Mouse (Mus musculus): Measurements from ENCODE around the gene A930017K11Rik. TPM values are rescaled to one million over a fixed set of nuclear protein-coding genes. Genes with fewer than 3 reads are reported as not detected.

A930017K11Rik gene
- polyA plus RNA-seq, 1 experiment from 2014 or later, result 0.21 TPM

Other genes starting within 250 kb of the A930017K11Rik start
- 1.9 TPM in 2 replicates for gene Gng13, start 235.4 kb downstream of the A930017K11Rik start, polyA plus RNA-seq (2015; fragmentation: Nextera tagmentation; extraction: Ambion mirVana)
- gene Chtf18, start 225.1 kb downstream of the A930017K11Rik start, polyA plus RNA-seq (2015; fragmentation: Nextera tagmentation; extraction: Ambion mirVana), result 20.6 and 22.7 TPM in 2 replicates
- gene Rpusd1, start 224.9 kb downstream of the A930017K11Rik start, polyA plus RNA-seq (2015; fragmentation: Nextera tagmentation; extraction: Ambion mirVana), result 15.8 and 19.4 TPM in 2 replicates
- 0.05 TPM in 2 replicates for gene Mslnl, start 216.5 kb downstream of the A930017K11Rik start, polyA plus RNA-seq (2015; fragmentation: Nextera tagmentation; extraction: Ambion mirVana)
- gene Msln, start 198.2 kb downstream of the A930017K11Rik start, polyA plus RNA-seq (2015; fragmentation: Nextera tagmentation; extraction: Ambion mirVana), result 27.7 and 33.3 TPM in 2 replicates
- 33.6 and 34.6 TPM in 2 replicates for gene Narfl, start 178.8 kb downstream of the A930017K11Rik start, polyA plus RNA-seq (2015; fragmentation: Nextera tagmentation; extraction: Ambion mirVana)
- gene Haghl, start 166.9 kb downstream of the A930017K11Rik start, polyA plus RNA-seq (2015; fragmentation: Nextera tagmentation; extraction: Ambion mirVana), result 36.8 and 41.1 TPM in 2 replicates
- 0.16 and 0.27 TPM in 2 replicates for gene Ccdc78, start 166.0 kb downstream of the A930017K11Rik start, polyA plus RNA-seq (2015; fragmentation: Nextera tagmentation; extraction: Ambion mirVana)
- 111 and 112 TPM in 2 replicates for gene Fam173a, start 159.7 kb downstream of the A930017K11Rik start, polyA plus RNA-seq (2015; fragmentation: Nextera tagmentation; extraction: Ambion mirVana)
- not detected in 2 replicates for gene AC134908.4, start 156.9 kb downstream of the A930017K11Rik start, polyA plus RNA-seq (2015; fragmentation: Nextera tagmentation; extraction: Ambion mirVana)
- gene Metrn, start 155.4 kb downstream of the A930017K11Rik start, polyA plus RNA-seq (2015; fragmentation: Nextera tagmentation; extraction: Ambion mirVana), result 34.6 and 37.0 TPM in 2 replicates
- gene Fbxl16, start 143.5 kb downstream of the A930017K11Rik start, polyA plus RNA-seq (2015; fragmentation: Nextera tagmentation; extraction: Ambion mirVana), result 2.2 and 2.4 TPM in 2 replicates
- gene Wdr24, start 128.9 kb downstream of the A930017K11Rik start, polyA plus RNA-seq (2015; fragmentation: Nextera tagmentation; extraction: Ambion mirVana), result 23.4 and 25.5 TPM in 2 replicates
- 50.1 and 50.9 TPM in 2 replicates for gene Jmjd8, start 123.7 kb downstream of the A930017K11Rik start, polyA plus RNA-seq (2015; fragmentation: Nextera tagmentation; extraction: Ambion mirVana)
- 303 and 321 TPM in 2 replicates for gene Stub1, start 119.2 kb downstream of the A930017K11Rik start, polyA plus RNA-seq (2015; fragmentation: Nextera tagmentation; extraction: Ambion mirVana)
- gene Rhbdl1, start 115.3 kb downstream of the A930017K11Rik start, polyA plus RNA-seq (2015; fragmentation: Nextera tagmentation; extraction: Ambion mirVana), result 1.6 and 2.0 TPM in 2 replicates
- 1.4 and 2.3 TPM in 2 replicates for gene Gm20683, start 110.8 kb downstream of the A930017K11Rik start, polyA plus RNA-seq (2015; fragmentation: Nextera tagmentation; extraction: Ambion mirVana)
- gene Rhot2, start 107.7 kb downstream of the A930017K11Rik start, polyA plus RNA-seq (2015; fragmentation: Nextera tagmentation; extraction: Ambion mirVana), result 21.5 and 23.2 TPM in 2 replicates
- 11.3 and 11.9 TPM in 2 replicates for gene Wdr90, start 91.1 kb downstream of the A930017K11Rik start, polyA plus RNA-seq (2015; fragmentation: Nextera tagmentation; extraction: Ambion mirVana)
- 79.5 and 89.3 TPM in 2 replicates for gene Mcrip2, start 83.8 kb downstream of the A930017K11Rik start, polyA plus RNA-seq (2015; fragmentation: Nextera tagmentation; extraction: Ambion mirVana)
- gene Mettl26, start 77.5 kb downstream of the A930017K11Rik start, polyA plus RNA-seq (2015; fragmentation: Nextera tagmentation; extraction: Ambion mirVana), result 61.0 and 66.9 TPM in 2 replicates
- gene Wfikkn1, start 71.7 kb downstream of the A930017K11Rik start, polyA plus RNA-seq (2015; fragmentation: Nextera tagmentation; extraction: Ambion mirVana), result 0.16 and 0.55 TPM in 2 replicates
- 23.2 and 24.3 TPM in 2 replicates for gene Rab40c, start 32.8 kb downstream of the A930017K11Rik start, polyA plus RNA-seq (2015; fragmentation: Nextera tagmentation; extraction: Ambion mirVana)
- 57.8 and 59.7 TPM in 2 replicates for gene Pigq, start 7.6 kb downstream of the A930017K11Rik start, polyA plus RNA-seq (2015; fragmentation: Nextera tagmentation; extraction: Ambion mirVana)
- 0.73 TPM in 1 of 2 replicates, not detected in the other for gene Nhlrc4, start 7.6 kb downstream of the A930017K11Rik start, polyA plus RNA-seq (2015; fragmentation: Nextera tagmentation; extraction: Ambion mirVana)
- 22.3 and 24.5 TPM in 2 replicates for gene Capn15, start 33.2 kb upstream of the A930017K11Rik start, polyA plus RNA-seq (2015; fragmentation: Nextera tagmentation; extraction: Ambion mirVana)
- gene Rab11fip3, start 117.0 kb upstream of the A930017K11Rik start, polyA plus RNA-seq (2015; fragmentation: Nextera tagmentation; extraction: Ambion mirVana), result 13.0 and 18.0 TPM in 2 replicates
- gene Decr2, start 137.8 kb upstream of the A930017K11Rik start, polyA plus RNA-seq (2015; fragmentation: Nextera tagmentation; extraction: Ambion mirVana), result 49.6 and 51.5 TPM in 2 replicates
- 92.1 and 97.1 TPM in 2 replicates for gene Nme4, start 143.0 kb upstream of the A930017K11Rik start, polyA plus RNA-seq (2015; fragmentation: Nextera tagmentation; extraction: Ambion mirVana)
- 12.1 and 15.1 TPM in 2 replicates for gene Tmem8, start 160.7 kb upstream of the A930017K11Rik start, polyA plus RNA-seq (2015; fragmentation: Nextera tagmentation; extraction: Ambion mirVana)
- gene Mrpl28, start 170.9 kb upstream of the A930017K11Rik start, polyA plus RNA-seq (2015; fragmentation: Nextera tagmentation; extraction: Ambion mirVana), result 242 and 260 TPM in 2 replicates
- gene Axin1, start 186.1 kb upstream of the A930017K11Rik start, polyA plus RNA-seq (2015; fragmentation: Nextera tagmentation; extraction: Ambion mirVana), result 5.9 and 6.6 TPM in 2 replicates
- 104 and 149 TPM in 2 replicates for gene Pdia2, start 246.5 kb upstream of the A930017K11Rik start, polyA plus RNA-seq (2015; fragmentation: Nextera tagmentation; extraction: Ambion mirVana)

All from intestine, embryonic 16.5 days (tissue).